ENCODE assay signal across 8 mouse cellular contexts in genomic region chr1:87508591-87509560, GRCm38 (mm10). TPM values are rescaled to one million over a fixed set of nuclear protein-coding genes. Genes with fewer than 3 reads are reported as not detected.
DNase-seq lines count a peak whose midpoint lies in the region; ATAC-seq and TF ChIP-seq lines count a peak whose summit lies in the region.

No protein-coding gene starts in this region.

- H3K4me2 ChIP-seq in limb, embryonic 11.5 days (ENCODE audit: low read depth, severe bottlenecking), result peak overlapping the region; percentile 99

- TF ChIP-seq POLR2A in cerebellum, adult 2 months (IDR thresholded peaks at IDR 0.05; ENCODE audit: borderline replicate concordance, insufficient read depth, low read length), result no peak
- no peak for TF ChIP-seq POLR2A in olfactory bulb, adult 2 months (IDR thresholded peaks at IDR 0.05; ENCODE audit: insufficient read depth, low read depth, low read length)

- H3K27me3 ChIP-seq in cerebellum, adult 2 months (ENCODE audit: control insufficient read depth, insufficient read depth, low read length), result no peaks in the 10 kb centered on the region
- peaks cover 40% of the 10 kb centered on the region for H3K27me3 ChIP-seq in limb, embryonic 11.5 days (ENCODE audit: control insufficient read depth, insufficient read depth, low read length)

- DNase-seq in cerebellum, adult 2 months, result no peak
- DNase-seq in cerebellum, adult 11 months, result no peak
- peak; percentile 20 to 37 for DNase-seq in urinary bladder, adult 18-20 months (ENCODE audit: low spot score in 2 of 2)
- no peak for DNase-seq in urinary bladder, adult 2 months (ENCODE audit: low spot score)
- peak; percentile 35 for DNase-seq in limb, embryonic 11.5 days (ENCODE audit: low spot score)
- no peak for DNase-seq in yolk sac, embryonic 10.5 days (ENCODE audit: low spot score)
- no peak for DNase-seq in left cerebral cortex, adult 9 months (ENCODE audit: low spot score in 2 of 2)

- no peak overlapping the region for H3K27ac ChIP-seq in cerebellum, adult 2 months (ENCODE audit: insufficient read depth, low read length)
- no peak overlapping the region for H3K27ac ChIP-seq in limb, embryonic 11.5 days (replicated peaks; ENCODE audit: low read depth, low read length)
- no peak overlapping the region for H3K27ac ChIP-seq in olfactory bulb, adult 2 months (ENCODE audit: insufficient read depth, low read depth, low read length)

- WGBS in cerebellum, adult 2 months, result 27% methylated on average over 26 of the region's 26 CpGs
- 20% methylated on average over 26 of the region's 26 CpGs for WGBS in limb, embryonic 11.5 days
- WGBS in olfactory bulb, adult 2 months, result 17% methylated on average over 26 of the region's 26 CpGs

- H3K4me3 ChIP-seq in cerebellum, adult 2 months (replicated peaks; ENCODE audit: insufficient read depth, low read depth, low read length), result peak overlapping the region; percentile 61
- H3K4me3 ChIP-seq in limb, embryonic 11.5 days (ENCODE audit: low read depth, low read length), result peak overlapping the region; percentile 62; the same call in 1 of the 2 replicates
- peak overlapping the region; percentile 95 for H3K4me3 ChIP-seq in olfactory bulb, adult 2 months (ENCODE audit: insufficient read depth, low read depth, low read length)

- ATAC-seq in limb, embryonic 11.5 days (ENCODE audit: insufficient number of reproducible peaks, low FRiP score, low TSS enrichment, low read depth), result no peak

- no peaks in the 10 kb centered on the region for H3K9me3 ChIP-seq in limb, embryonic 11.5 days (ENCODE audit: control insufficient read depth, low read length)

- no peak overlapping the region for H3K9ac ChIP-seq in limb, embryonic 11.5 days (ENCODE audit: low read length)

- no peaks in the 10 kb centered on the region for H3K36me3 ChIP-seq in limb, embryonic 11.5 days (ENCODE audit: control insufficient read depth, insufficient read depth, low read length)

- TF ChIP-seq CTCF in cerebellum, adult 2 months (IDR thresholded peaks at IDR 0.05; ENCODE audit: borderline replicate concordance, insufficient read depth, low read depth, low read length), result no peak
- TF ChIP-seq CTCF in olfactory bulb, adult 2 months (IDR thresholded peaks at IDR 0.05; ENCODE audit: insufficient read depth, low read depth, low read length), result no peak

- no peaks in the 10 kb centered on the region for H3K4me1 ChIP-seq in cerebellum, adult 2 months (ENCODE audit: control insufficient read depth, insufficient read depth, low read length)
- peaks cover 6% of the 10 kb centered on the region for H3K4me1 ChIP-seq in limb, embryonic 11.5 days (ENCODE audit: control insufficient read depth, insufficient read depth, low read length)
- H3K4me1 ChIP-seq in olfactory bulb, adult 2 months (ENCODE audit: control insufficient read depth, insufficient read depth, low read length), result peaks cover 23% of the 10 kb centered on the region

RNA-seq across cellular contexts. Expression of gene Neu2, which starts 0.8 kb away (rescaled TPM):
- polyA plus RNA-seq in cerebellum, adult 2 months (2012; rRNA removed), result 3.7 and 5.2 TPM in 2 replicates
- 0.93 and 1.5 TPM in 2 replicates for polyA plus RNA-seq in urinary bladder, adult 2 months (2012; rRNA removed)
- not detected in 2 replicates for polyA plus RNA-seq in limb, embryonic 11.5 days (2014; fragmentation: Nextera tagmentation; extraction: Ambion mirVana)
- not detected in 2 replicates for polyA plus RNA-seq in olfactory bulb, adult 2 months (2012; ENCODE audit: insufficient read depth, insufficient read length, low replicate concordance, missing spikeins)

RNA-seq across cellular contexts. Expression of gene Snorc, which starts 38.8 kb away (rescaled TPM):
- polyA plus RNA-seq in cerebellum, adult 2 months (2012; rRNA removed), result 0.59 TPM in 1 of 2 replicates, not detected in the other
- not detected in 2 replicates for polyA plus RNA-seq in urinary bladder, adult 2 months (2012; rRNA removed)
- polyA plus RNA-seq in limb, embryonic 11.5 days (2014; fragmentation: Nextera tagmentation; extraction: Ambion mirVana), result not detected in 2 replicates
- polyA plus RNA-seq in olfactory bulb, adult 2 months (2012; ENCODE audit: insufficient read depth, insufficient read length, low replicate concordance, missing spikeins), result not detected in 2 replicates

Comparison
In these comparisons a context has a peak if more than half of its experiments do, and no peak if none do; other contexts are left out.
1. DNase-seq: peak in urinary bladder, adult 18-20 months (2 of 2) and limb, embryonic 11.5 days (single experiment); none in cerebellum, adult 2 months (0 of 2), cerebellum, adult 11 months (single experiment), urinary bladder, adult 2 months (single experiment), yolk sac, embryonic 10.5 days (single experiment) and left cerebral cortex, adult 9 months (0 of 2).
2. Peak in every context shown above with its lines, with median percentiles within 50 percentile points of each other: H3K4me3 ChIP-seq.